Mouse (Mus musculus): ENCODE data around the gene Epha5. TPM values are rescaled to one million over a fixed set of nuclear protein-coding genes. Genes with fewer than 3 reads are reported as not detected.

Gene Epha5
- 0.11 TPM in 1 of 2 replicates, not detected in the other for polyA plus RNA-seq (2012; rRNA removed)

GRCm38 (mm10) chr5:84417062-84417879 lies at the start of gene Epha5:
Gene Epha5, minus strand, starts transcription at chr5:84417382.
- DNase-seq, result peak; percentile 22
- 2% methylated on average over 67 of the region's 67 CpGs for WGBS
- no peaks in the 10 kb centered on the region for H3K36me3 ChIP-seq (ENCODE audit: control insufficient read depth, insufficient read depth, low read length)
- TF ChIP-seq CTCF (conservative IDR thresholded peaks at IDR 0.05; ENCODE audit: insufficient read depth, insufficient read length, low read depth, low read length) (no peak), POLR2A (IDR thresholded peaks at IDR 0.05; ENCODE audit: low read depth, low read length) (no peak)
- H3K4me1 ChIP-seq (ENCODE audit: control insufficient read depth, insufficient read depth, low read length), result no peaks in the 10 kb centered on the region
- peak within 1 kb of the TSS; percentile 35 for H3K4me3 ChIP-seq (ENCODE audit: insufficient read depth, low read depth, low read length)
- no peak within 1 kb of the TSS for H3K27ac ChIP-seq (ENCODE audit: insufficient read depth, low read depth, low read length)
- peaks cover 1% of the 10 kb centered on the region; the same call in 1 of the 2 replicates for H3K27me3 ChIP-seq (replicated peaks; ENCODE audit: control insufficient read depth, insufficient read depth, low read length)

GRCm38 (mm10) chr5:84456216-84456615 lies 39.0 kb upstream of the Epha5 start:
- WGBS, result 32% methylated on average over 3 of the region's 3 CpGs
- no peaks in the 10 kb centered on the region for H3K4me1 ChIP-seq (ENCODE audit: control insufficient read depth, insufficient read depth, low read length)
- no peak overlapping the region for H3K27ac ChIP-seq (ENCODE audit: insufficient read depth, low read depth, low read length)
- DNase-seq, result no peak
- no peak overlapping the region for H3K4me3 ChIP-seq (ENCODE audit: insufficient read depth, low read depth, low read length)
- H3K36me3 ChIP-seq (ENCODE audit: control insufficient read depth, insufficient read depth, low read length), result no peaks in the 10 kb centered on the region
- no peaks in the 10 kb centered on the region; the same call in 1 of the 2 replicates for H3K27me3 ChIP-seq (replicated peaks; ENCODE audit: control insufficient read depth, insufficient read depth, low read length)
- no peak for TF ChIP-seq CTCF (conservative IDR thresholded peaks at IDR 0.05; ENCODE audit: insufficient read depth, insufficient read length, low read depth, low read length)
- TF ChIP-seq POLR2A (IDR thresholded peaks at IDR 0.05; ENCODE audit: low read depth, low read length), result no peak

- WGBS, result 79% methylated on average over 4 of the region's 4 CpGs
- Histone ChIP-seq H3K4me1 (ENCODE audit: control insufficient read depth, insufficient read depth, low read length) (no peaks in the 10 kb centered on the region), H3K27ac (ENCODE audit: insufficient read depth, low read depth, low read length) (no peak overlapping the region), H3K27me3 (replicated peaks; ENCODE audit: control insufficient read depth, insufficient read depth, low read length) (no peaks in the 10 kb centered on the region; the same call in 1 of the 2 replicates), H3K36me3 (ENCODE audit: control insufficient read depth, insufficient read depth, low read length) (no peaks in the 10 kb centered on the region), H3K4me3 (ENCODE audit: insufficient read depth, low read depth, low read length) (no peak overlapping the region)
- DNase-seq, result no peak
- no peak for TF ChIP-seq CTCF (conservative IDR thresholded peaks at IDR 0.05; ENCODE audit: insufficient read depth, insufficient read length, low read depth, low read length)
- TF ChIP-seq POLR2A (IDR thresholded peaks at IDR 0.05; ENCODE audit: low read depth, low read length), result no peak
Observed at GRCm38 (mm10) chr5:84454641-84455040, 37.5 kb upstream of the Epha5 start.

DNA sequence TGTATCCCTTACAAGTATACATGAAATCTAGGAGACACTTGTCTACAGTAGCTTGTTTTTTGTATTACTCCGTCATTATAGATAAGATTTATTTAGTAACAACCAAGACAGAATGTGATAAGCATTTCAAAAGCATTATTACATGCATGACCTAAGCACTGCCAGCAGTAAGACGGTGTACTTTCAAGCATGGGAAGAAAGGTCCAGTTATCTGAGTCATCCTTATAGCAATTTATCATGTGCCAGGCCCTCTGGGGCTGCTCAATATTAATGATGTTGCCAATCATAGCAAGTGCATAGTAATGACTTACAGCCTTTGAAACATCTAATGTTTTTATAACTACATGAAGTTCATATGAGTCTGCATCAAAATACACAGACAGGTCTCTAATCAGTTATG lies 36.7 kb upstream of the Epha5 start:
- 72% methylated on average over 2 of the region's 2 CpGs for WGBS
- TF ChIP-seq CTCF (conservative IDR thresholded peaks at IDR 0.05; ENCODE audit: insufficient read depth, insufficient read length, low read depth, low read length) (no peak), POLR2A (IDR thresholded peaks at IDR 0.05; ENCODE audit: low read depth, low read length) (no peak)
- no peak overlapping the region for H3K4me3 ChIP-seq (ENCODE audit: insufficient read depth, low read depth, low read length)

GRCm38 (mm10) chr5:84440232-84440631 lies 23.1 kb upstream of the Epha5 start:
- WGBS, result 92% methylated on average over 2 of the region's 2 CpGs
- H3K4me1 ChIP-seq (ENCODE audit: control insufficient read depth, insufficient read depth, low read length), result no peaks in the 10 kb centered on the region

More for the DNA sequence above, 36.7 kb upstream of the Epha5 start:
- Histone ChIP-seq H3K27ac (ENCODE audit: insufficient read depth, low read depth, low read length) (no peak overlapping the region), H3K36me3 (ENCODE audit: control insufficient read depth, insufficient read depth, low read length) (no peaks in the 10 kb centered on the region), H3K27me3 (replicated peaks; ENCODE audit: control insufficient read depth, insufficient read depth, low read length) (no peaks in the 10 kb centered on the region; the same call in 1 of the 2 replicates), H3K4me1 (ENCODE audit: control insufficient read depth, insufficient read depth, low read length) (no peaks in the 10 kb centered on the region)
- DNase-seq, result no peak

DNA sequence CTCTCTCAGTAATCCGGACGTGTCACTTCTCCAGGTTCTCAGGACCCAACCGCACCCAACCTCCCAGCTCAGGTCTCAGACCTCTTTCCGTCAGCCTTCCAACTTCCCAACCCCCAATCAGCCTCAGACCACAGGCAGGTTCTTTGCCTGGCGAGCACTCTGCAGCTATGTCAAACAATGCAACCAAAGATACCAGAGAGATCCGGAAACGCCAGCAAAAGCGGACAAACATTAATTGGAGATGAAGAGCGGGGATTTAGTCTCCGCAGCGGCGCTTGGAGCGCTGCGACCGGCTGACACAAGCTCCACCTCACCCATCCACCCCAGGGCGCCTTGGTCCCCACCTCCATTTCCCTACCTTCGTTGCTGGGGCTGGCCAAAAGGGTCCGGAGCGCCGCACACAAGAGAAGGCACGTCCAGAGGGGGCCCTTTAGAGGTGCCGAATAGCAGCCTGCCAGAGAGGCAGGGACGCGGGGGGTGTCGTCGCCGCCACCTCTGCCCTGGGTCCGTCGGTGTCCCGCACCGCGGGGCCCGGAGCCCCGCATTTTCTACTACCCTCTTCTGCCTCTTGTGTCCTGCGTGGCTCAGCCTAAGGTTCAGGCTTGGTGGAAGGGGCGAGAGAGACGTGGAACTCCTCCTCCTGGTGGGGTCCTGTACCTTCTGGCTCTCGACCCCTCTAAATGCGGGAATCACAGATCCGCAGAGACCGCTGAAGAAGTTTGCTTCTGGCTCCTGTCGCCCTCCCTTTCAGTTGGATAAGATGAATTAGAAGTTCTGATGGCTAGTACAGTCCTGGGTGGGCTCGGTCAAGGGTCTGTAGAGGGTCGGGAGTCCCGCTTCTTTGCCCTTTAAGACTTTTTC lies 991 bp downstream of the Epha5 start:
- no peaks in the 10 kb centered on the region for H3K4me1 ChIP-seq (ENCODE audit: control insufficient read depth, insufficient read depth, low read length)
- no peaks in the 10 kb centered on the region for H3K36me3 ChIP-seq (ENCODE audit: control insufficient read depth, insufficient read depth, low read length)
- TF ChIP-seq POLR2A (IDR thresholded peaks at IDR 0.05; ENCODE audit: low read depth, low read length), result no peak
- no peak for TF ChIP-seq CTCF (conservative IDR thresholded peaks at IDR 0.05; ENCODE audit: insufficient read depth, insufficient read length, low read depth, low read length)
- peaks cover 1% of the 10 kb centered on the region; the same call in 1 of the 2 replicates for H3K27me3 ChIP-seq (replicated peaks; ENCODE audit: control insufficient read depth, insufficient read depth, low read length)
- whole genome bisulfite sequencing, result under 1% methylated on average over 45 of the region's 45 CpGs
- no peak overlapping the region for H3K27ac ChIP-seq (ENCODE audit: insufficient read depth, low read depth, low read length)
- no peak for DNase-seq
- H3K4me3 ChIP-seq (ENCODE audit: insufficient read depth, low read depth, low read length), result 0 out of 2 replicates have a peak overlapping the region, but pooled peaks have one; percentile 1

More at GRCm38 (mm10) chr5:84440232-84440631, 23.1 kb upstream of the Epha5 start:
- Histone ChIP-seq H3K36me3 (ENCODE audit: control insufficient read depth, insufficient read depth, low read length) (no peaks in the 10 kb centered on the region), H3K4me3 (ENCODE audit: insufficient read depth, low read depth, low read length) (no peak overlapping the region), H3K27me3 (replicated peaks; ENCODE audit: control insufficient read depth, insufficient read depth, low read length) (no peaks in the 10 kb centered on the region), H3K27ac (ENCODE audit: insufficient read depth, low read depth, low read length) (no peak overlapping the region)
- no peak for DNase-seq
- TF ChIP-seq POLR2A (IDR thresholded peaks at IDR 0.05; ENCODE audit: low read depth, low read length) (no peak), CTCF (conservative IDR thresholded peaks at IDR 0.05; ENCODE audit: insufficient read depth, insufficient read length, low read depth, low read length) (no peak)
